Mouse (Mus musculus): ENCODE results near the gene Eif4e3.

DNA sequence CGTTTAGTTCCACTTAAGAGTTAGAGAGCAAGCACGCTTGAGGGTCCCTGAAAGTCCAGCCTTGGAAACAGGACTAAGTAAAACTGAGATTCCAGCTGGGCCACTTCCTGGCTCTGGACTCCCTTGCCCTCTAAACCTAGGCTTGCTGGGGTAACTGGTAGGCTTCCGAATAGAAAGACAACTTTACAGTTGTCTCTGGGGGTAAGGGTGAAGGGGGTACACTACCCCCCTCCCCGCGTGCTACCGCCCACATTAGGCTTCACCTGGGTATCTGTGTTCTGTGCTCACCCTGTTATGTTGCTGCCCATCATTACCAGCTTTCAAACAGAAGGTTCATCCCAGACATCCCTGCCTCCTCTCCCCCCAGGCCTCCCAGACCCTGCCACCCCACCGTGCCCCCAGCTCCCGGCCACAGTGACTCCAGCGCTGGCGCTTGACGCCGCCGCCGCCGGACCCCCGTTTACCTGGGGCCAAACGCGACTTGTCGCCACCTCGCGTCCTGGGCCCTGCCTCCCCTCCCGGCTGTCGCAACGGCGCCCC is 25.2 kb upstream of the Eif4e3 start:
- TF ChIP-seq CTCF (IDR thresholded peaks at IDR 0.05; ENCODE audit: low read depth) (no peak), EP300 (IDR thresholded peaks at IDR 0.05; ENCODE audit: low read depth) (no peak)
